Mouse (Mus musculus): ENCODE data around the gene Ccnjl. TPM values are rescaled to one million over a fixed set of nuclear protein-coding genes. Genes with fewer than 3 reads are reported as not detected.

Gene Ccnjl
- total RNA-seq, 1 experiment from 2014 or later = not detected

Other genes starting within 250 kb of the Ccnjl start
- 67.5 to 109 TPM (median 103 TPM) in 3 replicates for gene Pttg1, start 102.5 kb upstream of the Ccnjl start, total RNA-seq (2017)
- gene Slu7, start 95.0 kb upstream of the Ccnjl start, total RNA-seq (2017) = 143 to 184 TPM (median 150 TPM) in 3 replicates
- not detected in 3 replicates for gene C1qtnf2, start 54.5 kb upstream of the Ccnjl start, total RNA-seq (2017)
- gene 4933415A04Rik, start 58.3 kb downstream of the Ccnjl start, total RNA-seq (2017) = not detected in 3 replicates
- gene Fabp6, start 72.8 kb downstream of the Ccnjl start, total RNA-seq (2017) = not detected in 3 replicates
- gene Pwwp2a, start 153.2 kb downstream of the Ccnjl start, total RNA-seq (2017) = 18.9 to 56.5 TPM (median 21.2 TPM) in 3 replicates
- 54.8 to 64.8 TPM (median 59.7 TPM) in 3 replicates for gene Ttc1, start 219.2 kb downstream of the Ccnjl start, total RNA-seq (2017)

Measured in monocyte, adult 5-6 weeks (primary cell).